Mouse (Mus musculus): ENCODE results near the gene Trim7. TPM values are rescaled to one million over a fixed set of nuclear protein-coding genes. Genes with fewer than 3 reads are reported as not detected.
"Not testable (repeated sequence)": the region's sequence is repeated elsewhere in the genome, so short reads cannot be mapped to it uniquely, and the experiment has no call there.

Trim7 gene
- total RNA-seq, 2 experiments from 2014 or later: 57.3 to 57.9 TPM

GRCm38 (mm10) chr11:48824311-48824830 lies 1.6 kb upstream of the Trim7 start:
- DNase-seq: no peak

GRCm38 (mm10) chr11:48826752-48827096 lies 784 bp downstream of the Trim7 start:
- DNase-seq: no peak

- no peak for DNase-seq
Measured at GRCm38 (mm10) chr11:48827926-48828325, 2.0 kb downstream of the Trim7 start.

GRCm38 (mm10) chr11:48830279-48830678 lies 4.3 kb downstream of the Trim7 start:
- DNase-seq: no peak

- no peak for DNase-seq
Measured at GRCm38 (mm10) chr11:48831273-48831672, 5.3 kb downstream of the Trim7 start.

- DNase-seq: no peak
Measured at GRCm38 (mm10) chr11:48833078-48833730, 7.3 kb downstream of the Trim7 start.

- peak; percentile 84 for DNase-seq
Measured at GRCm38 (mm10) chr11:48833731-48834639, 8.0 kb downstream of the Trim7 start.

- no peak for DNase-seq
Measured at GRCm38 (mm10) chr11:48835923-48836322, 10.0 kb downstream of the Trim7 start.

GRCm38 (mm10) chr11:48836990-48837309 lies 11.0 kb downstream of the Trim7 start:
- DNase-seq: peak; percentile 91

- peak; percentile 70 for DNase-seq
Measured at GRCm38 (mm10) chr11:48837310-48838180, 11.6 kb downstream of the Trim7 start.

- DNase-seq: no peak
Measured at GRCm38 (mm10) chr11:48838181-48838797, 12.3 kb downstream of the Trim7 start.

- no peak for DNase-seq
Measured at GRCm38 (mm10) chr11:48838879-48839680, 13.1 kb downstream of the Trim7 start.

GRCm38 (mm10) chr11:48840805-48841204 lies 14.9 kb downstream of the Trim7 start:
- DNase-seq: no peak

GRCm38 (mm10) chr11:48841213-48841612 lies 15.3 kb downstream of the Trim7 start:
- DNase-seq: no peak

GRCm38 (mm10) chr11:48842378-48842792 lies 16.4 kb downstream of the Trim7 start:
- no peak for DNase-seq

GRCm38 (mm10) chr11:48843202-48843601 lies 17.3 kb downstream of the Trim7 start:
- no peak for DNase-seq

- DNase-seq: no peak
Measured at GRCm38 (mm10) chr11:48844309-48844708, 18.4 kb downstream of the Trim7 start.

- peak; percentile 40 for DNase-seq
Measured at GRCm38 (mm10) chr11:48845244-48845815, 19.4 kb downstream of the Trim7 start.

GRCm38 (mm10) chr11:48846362-48846761 lies 20.4 kb downstream of the Trim7 start:
- not testable (repeated sequence) for DNase-seq

- DNase-seq: no peak
Measured at GRCm38 (mm10) chr11:48846881-48847280, 20.9 kb downstream of the Trim7 start.

GRCm38 (mm10) chr11:48850240-48850639 lies 24.3 kb downstream of the Trim7 start:
- no peak for DNase-seq
